Mouse (Mus musculus): Measurements from ENCODE around the gene Aebp1. TPM values are rescaled to one million over a fixed set of nuclear protein-coding genes. Genes with fewer than 3 reads are reported as not detected.
A peak's percentile ranks its signal among the peaks of the same experiment; 100 is the strongest.

The Aebp1 gene
- polyA plus RNA-seq, 1 experiment, result 22.9 TPM

DNA sequence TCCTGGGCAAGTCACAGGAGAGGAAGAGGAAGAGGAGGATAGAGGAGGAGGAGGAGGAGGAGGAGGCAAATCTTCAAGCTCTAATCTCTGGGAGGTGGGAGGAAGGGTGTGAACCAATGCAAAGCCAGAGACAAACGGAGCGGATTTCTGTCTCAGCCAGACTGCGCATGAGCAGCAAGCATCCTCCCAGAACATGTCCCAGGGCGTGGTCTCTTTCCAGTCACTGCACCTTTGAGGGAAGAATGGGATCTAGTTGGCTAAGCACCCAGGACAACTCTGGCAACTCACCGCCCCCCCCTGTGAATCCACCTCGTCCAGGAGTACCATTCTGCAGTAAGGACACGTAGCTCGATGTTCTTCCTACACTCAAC, 54.4 kb downstream of the Aebp1 start:
- TF ChIP-seq CTCF (IDR thresholded peaks at IDR 0.05; ENCODE audit: borderline replicate concordance, control insufficient read depth, extremely low read depth, insufficient read depth, low read length, poor library complexity), result no peak
- TF ChIP-seq POLR2A (IDR thresholded peaks at IDR 0.05; ENCODE audit: control insufficient read depth, extremely low read depth, insufficient read depth, low read length, poor library complexity), result no peak
- no peaks in the 10 kb centered on the region for H3K36me3 ChIP-seq (ENCODE audit: control insufficient read depth, insufficient read depth, low read length)
- no peak overlapping the region for H3K27ac ChIP-seq (ENCODE audit: control insufficient read depth, insufficient read depth, low read length)
- WGBS, result 90% methylated on average over 8 of the region's 8 CpGs
- peaks cover 8% of the 10 kb centered on the region; the same call in 1 of the 2 replicates for H3K4me1 ChIP-seq (replicated peaks; ENCODE audit: control insufficient read depth, insufficient read depth, low read length)
- no peaks in the 10 kb centered on the region for H3K27me3 ChIP-seq (ENCODE audit: control insufficient read depth, insufficient read depth, low read length)
- H3K4me3 ChIP-seq (ENCODE audit: control insufficient read depth, insufficient read depth, low read length), result no peak overlapping the region
- DNase-seq, result no peak

DNA sequence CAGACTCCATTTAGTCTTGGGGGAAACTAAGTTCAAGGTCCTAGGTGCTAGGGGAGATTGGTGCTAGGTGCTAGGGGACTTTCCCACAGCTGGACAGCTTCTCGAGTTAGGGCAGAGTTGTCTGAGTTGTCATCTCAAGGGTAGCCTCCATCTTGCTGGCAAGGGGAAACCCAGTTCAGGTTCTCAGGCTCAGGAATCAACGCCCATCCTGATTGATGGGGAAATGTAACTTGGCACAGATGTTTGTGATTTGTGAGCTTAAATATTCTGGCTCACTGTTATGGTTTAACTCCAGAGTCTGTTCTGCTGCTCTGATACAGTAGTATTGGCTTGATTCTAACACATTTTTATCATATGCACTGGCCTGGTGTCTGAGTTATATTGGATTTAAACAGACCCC, 56.4 kb downstream of the Aebp1 start:
- Histone ChIP-seq H3K4me3 (ENCODE audit: control insufficient read depth, insufficient read depth, low read length) (no peak overlapping the region), H3K36me3 (ENCODE audit: control insufficient read depth, insufficient read depth, low read length) (no peaks in the 10 kb centered on the region), H3K27ac (ENCODE audit: control insufficient read depth, insufficient read depth, low read length) (no peak overlapping the region), H3K4me1 (replicated peaks; ENCODE audit: control insufficient read depth, insufficient read depth, low read length) (peaks cover 8% of the 10 kb centered on the region; the same call in 1 of the 2 replicates), H3K27me3 (ENCODE audit: control insufficient read depth, insufficient read depth, low read length) (no peaks in the 10 kb centered on the region)
- 84% methylated on average over 2 of the region's 2 CpGs for WGBS
- no peak for DNase-seq
- TF ChIP-seq CTCF (IDR thresholded peaks at IDR 0.05; ENCODE audit: borderline replicate concordance, control insufficient read depth, extremely low read depth, insufficient read depth, low read length, poor library complexity) (no peak), POLR2A (IDR thresholded peaks at IDR 0.05; ENCODE audit: control insufficient read depth, extremely low read depth, insufficient read depth, low read length, poor library complexity) (no peak)

DNA sequence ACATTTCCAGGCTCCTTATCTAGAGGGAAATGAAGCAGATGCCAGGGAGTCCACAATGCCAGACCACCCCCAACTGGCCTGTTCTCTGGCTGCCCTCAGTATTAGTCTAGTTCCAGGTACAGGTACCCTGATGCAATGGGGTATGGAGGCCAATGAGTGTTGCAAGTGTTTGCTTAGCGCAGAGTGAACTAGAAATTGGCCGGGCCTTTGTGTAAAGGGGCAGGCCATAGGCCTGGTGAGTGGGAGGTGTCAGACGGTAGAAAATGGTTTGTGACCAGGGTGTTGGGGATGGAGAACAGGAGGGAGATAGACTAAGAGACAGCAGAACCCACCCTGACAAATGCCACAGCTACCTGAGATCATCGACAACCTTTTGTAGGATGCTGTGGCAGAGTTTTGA, 57.9 kb downstream of the Aebp1 start:
- H3K27me3 ChIP-seq (ENCODE audit: control insufficient read depth, insufficient read depth, low read length), result no peaks in the 10 kb centered on the region
- no peak overlapping the region for H3K4me3 ChIP-seq (ENCODE audit: control insufficient read depth, insufficient read depth, low read length)
- 98% methylated on average over 4 of the region's 4 CpGs for WGBS
- no peak for DNase-seq
- H3K36me3 ChIP-seq (ENCODE audit: control insufficient read depth, insufficient read depth, low read length), result no peaks in the 10 kb centered on the region
- H3K27ac ChIP-seq (ENCODE audit: control insufficient read depth, insufficient read depth, low read length), result no peak overlapping the region
- H3K4me1 ChIP-seq (replicated peaks; ENCODE audit: control insufficient read depth, insufficient read depth, low read length), result peaks cover 8% of the 10 kb centered on the region; the same call in 1 of the 2 replicates
- TF ChIP-seq POLR2A (IDR thresholded peaks at IDR 0.05; ENCODE audit: control insufficient read depth, extremely low read depth, insufficient read depth, low read length, poor library complexity) (no peak), CTCF (IDR thresholded peaks at IDR 0.05; ENCODE audit: borderline replicate concordance, control insufficient read depth, extremely low read depth, insufficient read depth, low read length, poor library complexity) (no peak)

DNA sequence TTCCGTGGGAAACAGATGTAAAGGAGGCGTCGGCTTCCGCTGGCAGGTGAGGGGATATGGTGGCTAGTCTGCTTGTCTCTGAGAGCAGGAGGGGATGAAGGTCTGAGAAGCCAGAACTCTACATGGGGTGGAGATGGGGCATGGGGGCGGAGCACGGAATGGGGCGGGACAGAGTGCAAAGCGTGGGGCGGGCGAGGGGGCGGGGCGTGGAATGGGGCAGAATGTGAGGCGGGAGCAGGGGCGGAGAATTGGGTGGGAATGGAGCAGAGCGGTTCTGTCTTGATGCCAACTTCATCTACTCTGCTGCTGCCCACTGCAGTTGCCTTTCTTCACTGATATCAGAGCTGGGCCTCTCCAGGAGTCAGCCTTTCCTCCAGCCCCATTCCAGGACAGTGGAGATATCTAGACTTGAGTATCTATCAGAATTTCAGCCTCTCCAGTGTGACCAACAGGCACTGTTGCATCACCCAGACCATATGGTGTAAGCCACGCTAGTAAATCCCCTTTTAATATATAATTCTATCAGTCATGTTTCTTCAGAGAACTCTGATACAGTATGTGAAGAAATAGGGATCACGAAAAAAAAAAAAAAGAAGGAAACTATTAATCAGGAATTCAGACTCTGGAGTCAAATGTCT, 58.7 kb downstream of the Aebp1 start:
- Histone ChIP-seq H3K4me1 (replicated peaks; ENCODE audit: control insufficient read depth, insufficient read depth, low read length) (peaks cover 8% of the 10 kb centered on the region; the same call in 1 of the 2 replicates), H3K27ac (ENCODE audit: control insufficient read depth, insufficient read depth, low read length) (no peak overlapping the region), H3K27me3 (ENCODE audit: control insufficient read depth, insufficient read depth, low read length) (no peaks in the 10 kb centered on the region), H3K36me3 (ENCODE audit: control insufficient read depth, insufficient read depth, low read length) (no peaks in the 10 kb centered on the region), H3K4me3 (ENCODE audit: control insufficient read depth, insufficient read depth, low read length) (no peak overlapping the region)
- whole genome bisulfite sequencing, result 54% methylated on average over 17 of the region's 17 CpGs
- peak; percentile 4 for DNase-seq
- TF ChIP-seq POLR2A (IDR thresholded peaks at IDR 0.05; ENCODE audit: control insufficient read depth, extremely low read depth, insufficient read depth, low read length, poor library complexity) (no peak), CTCF (IDR thresholded peaks at IDR 0.05; ENCODE audit: borderline replicate concordance, control insufficient read depth, extremely low read depth, insufficient read depth, low read length, poor library complexity) (no peak)

Other genes with a start within 250 kb of the Aebp1 start
- gene Mrps24, start 146.3 kb upstream of the Aebp1 start, polyA plus RNA-seq (2012; rRNA removed), result 217 and 219 TPM in 2 replicates
- 22.2 and 22.4 TPM in 2 replicates for gene Urgcp, start 99.6 kb upstream of the Aebp1 start, polyA plus RNA-seq (2012; rRNA removed)
- 121 and 136 TPM in 2 replicates for gene Dbnl, start 73.5 kb upstream of the Aebp1 start, polyA plus RNA-seq (2012; rRNA removed)
- gene Pgam2, start 58.2 kb upstream of the Aebp1 start, polyA plus RNA-seq (2012; rRNA removed), result 11.1 and 38.2 TPM in 2 replicates
- gene Polm, start 23.9 kb upstream of the Aebp1 start, polyA plus RNA-seq (2012; rRNA removed), result 56.8 and 63.9 TPM in 2 replicates
- 309 and 345 TPM in 2 replicates for gene Pold2, start 16.3 kb downstream of the Aebp1 start, polyA plus RNA-seq (2012; rRNA removed)
- 19.3 and 68.0 TPM in 2 replicates for gene Myl7, start 36.8 kb downstream of the Aebp1 start, polyA plus RNA-seq (2012; rRNA removed)
- gene Gck, start 88.1 kb downstream of the Aebp1 start, polyA plus RNA-seq (2012; rRNA removed), result 0.58 and 0.68 TPM in 2 replicates
- gene Ykt6, start 93.7 kb downstream of the Aebp1 start, polyA plus RNA-seq (2012; rRNA removed), result 85.8 and 101 TPM in 2 replicates
- 6.0 and 9.0 TPM in 2 replicates for gene Camk2b, start 204.4 kb downstream of the Aebp1 start, polyA plus RNA-seq (2012; rRNA removed)